Mouse (Mus musculus): ENCODE measurements around the gene Bbip1.

DNA sequence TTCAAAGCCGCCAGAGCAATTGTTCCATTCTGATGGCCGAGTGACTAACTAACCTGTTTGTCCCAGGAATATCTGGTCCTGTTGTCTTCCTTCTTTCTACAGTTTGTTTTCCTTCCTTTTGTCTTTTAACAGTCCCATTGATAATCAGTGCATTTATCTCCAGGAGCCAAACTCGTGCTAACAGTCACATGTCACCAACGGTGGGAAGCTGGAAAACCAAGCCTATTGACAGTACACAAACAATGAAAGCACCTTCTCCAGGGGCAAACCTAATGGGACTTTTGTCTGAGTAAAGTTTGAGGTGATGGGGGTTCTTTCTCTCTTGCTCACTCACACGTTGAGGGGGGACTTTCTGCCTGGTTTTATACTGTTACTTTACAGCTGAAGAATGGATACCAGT is 54.2 kb downstream of the Bbip1 start:
- TF ChIP-seq CTCF (IDR thresholded peaks at IDR 0.05) (no peak), EP300 (IDR thresholded peaks at IDR 0.05) (no peak)

Data from lung, postnatal 0 days (tissue).